Mouse (Mus musculus) ES-E14 (cell line): ENCODE results near the gene Dnaja3.

Experiments used
- MAFK ChIP-seq: IDR thresholded peaks from 2 replicates; pipeline ENCODE4 v1.6.1; 2014; ENCODE audit warnings: mild to moderate bottlenecking, low read depth, low read length, inconsistent platforms; ENCODE audit not compliant: insufficient read depth
- ZC3H11A ChIP-seq: IDR thresholded peaks from 2 replicates; pipeline ENCODE4 v1.6.1; 2012; ENCODE audit warnings: low read depth, mild to moderate bottlenecking, inconsistent platforms, low read length, borderline replicate concordance
- ZNF384 ChIP-seq: IDR thresholded peaks from 2 replicates; pipeline ENCODE4 v1.6.1; 2012; ENCODE audit warnings: low read depth, low read length, inconsistent platforms

- TF ChIP-seq ZNF384 (no peak), ZC3H11A (no peak), MAFK (no peak)
Observed at GRCm38 (mm10) chr16:4722128-4722914, 82.5 kb downstream of the Dnaja3 start.
